Mouse (Mus musculus) kidney, adult 9 months (tissue): ENCODE results near the gene Cacna2d2.

Experiments used
- DNase-seq: peaks from one replicate; pipeline ENCODE4 v3.0.0; 2022

Cacna2d2 gene

DNA sequence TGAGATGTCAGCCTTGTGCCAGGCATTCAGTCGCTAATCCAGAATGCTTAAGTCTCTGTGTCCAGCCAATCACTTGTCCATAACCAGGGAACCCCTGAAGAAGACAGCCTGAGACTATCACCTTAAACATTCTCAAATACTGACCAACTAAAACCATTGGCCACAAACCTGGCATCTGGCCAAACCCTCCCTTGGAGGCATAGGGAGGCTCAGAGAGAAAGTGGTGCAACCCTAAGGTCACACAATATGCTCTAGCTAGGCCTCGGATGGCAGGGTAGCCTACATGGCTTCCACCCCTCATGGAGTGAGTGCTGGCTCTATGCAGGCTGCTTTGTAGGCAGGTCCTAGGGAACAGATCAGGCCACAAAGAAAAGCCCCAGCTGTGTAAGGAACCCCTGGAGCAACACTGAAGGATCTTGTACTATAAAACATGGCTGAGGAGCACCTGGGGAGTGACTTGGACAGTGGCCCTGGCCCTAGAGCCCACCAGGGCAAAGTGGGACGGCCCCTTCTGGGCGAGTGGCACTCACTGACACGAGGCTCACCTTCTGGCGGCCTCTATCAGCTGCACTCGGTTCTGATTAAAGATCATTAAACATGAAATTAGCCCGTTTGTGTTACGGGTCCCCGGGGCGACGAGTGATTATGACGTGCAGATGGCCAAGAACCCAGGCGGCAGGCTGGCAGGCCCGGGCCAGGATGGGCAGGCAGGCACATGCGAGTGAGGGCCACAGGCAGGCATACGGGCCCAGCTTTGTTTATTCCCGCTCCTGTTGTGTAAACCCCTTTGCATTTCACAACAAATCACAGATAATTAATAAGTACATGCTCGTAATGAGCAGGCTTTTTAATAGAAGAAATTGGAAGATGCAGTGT lies 105.5 kb downstream of the Cacna2d2 start:
- no peak for DNase-seq

DNA sequence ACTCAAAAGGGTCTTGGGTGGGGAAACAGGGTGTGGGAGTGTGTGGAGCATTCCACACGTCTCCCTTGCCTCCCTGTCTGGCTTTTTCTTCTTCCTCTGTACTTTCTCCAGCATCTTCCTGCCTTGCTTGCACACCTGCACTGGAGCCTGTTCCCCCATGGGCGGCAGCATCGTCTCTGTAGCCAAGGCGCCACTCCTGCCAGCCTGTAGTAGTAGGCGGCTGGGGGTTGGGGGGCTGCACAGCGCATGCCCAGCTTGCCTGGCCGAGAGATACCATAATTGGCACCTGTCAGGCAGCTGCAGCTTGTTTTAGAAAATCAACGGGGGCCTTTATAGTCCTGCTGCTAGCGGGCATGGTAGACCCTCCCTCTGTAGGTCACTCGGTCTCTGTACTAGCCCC lies 108.9 kb downstream of the Cacna2d2 start:
- DNase-seq: no peak

- DNase-seq: no peak
Measured at GRCm38 (mm10) chr9:107510384-107511100, 111.1 kb downstream of the Cacna2d2 start.

GRCm38 (mm10) chr9:107511436-107511835 lies 112.0 kb downstream of the Cacna2d2 start:
- no peak for DNase-seq

- no peak for DNase-seq
Measured at GRCm38 (mm10) chr9:107512326-107512725, 112.9 kb downstream of the Cacna2d2 start.

DNA sequence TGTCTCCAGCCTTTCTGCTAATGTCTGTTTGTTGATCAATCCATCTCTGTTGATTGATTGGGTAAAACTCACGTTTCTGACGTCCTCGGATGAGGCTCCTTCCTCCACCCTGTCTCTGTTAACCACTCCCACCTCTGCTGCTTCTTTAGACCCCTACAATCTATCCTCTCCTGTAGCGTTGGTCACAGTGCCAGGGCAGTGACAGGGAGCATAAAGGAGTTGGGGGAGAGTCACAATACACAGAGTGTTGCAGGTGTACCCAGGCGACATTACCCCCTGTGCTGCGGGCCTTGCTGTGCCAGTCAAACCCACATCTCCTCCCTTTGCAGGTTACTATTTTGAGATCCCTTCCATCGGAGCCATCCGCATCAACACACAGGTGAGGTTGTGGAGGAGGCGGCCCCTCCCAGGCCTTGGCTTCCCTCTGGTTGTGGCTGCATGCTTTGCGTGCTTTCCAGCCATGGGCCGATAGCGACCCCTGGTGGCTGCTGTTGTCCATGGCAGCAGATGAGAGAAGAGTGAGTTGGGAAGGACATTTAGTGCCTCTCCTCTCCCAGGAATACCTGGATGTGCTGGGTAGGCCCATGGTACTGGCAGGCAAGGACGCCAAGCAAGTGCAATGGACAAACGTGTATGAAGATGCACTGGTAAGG lies 115.0 kb downstream of the Cacna2d2 start:
- peak; percentile 82 for DNase-seq

GRCm38 (mm10) chr9:107520331-107520730 lies 120.9 kb downstream of the Cacna2d2 start:
- no peak for DNase-seq

DNA sequence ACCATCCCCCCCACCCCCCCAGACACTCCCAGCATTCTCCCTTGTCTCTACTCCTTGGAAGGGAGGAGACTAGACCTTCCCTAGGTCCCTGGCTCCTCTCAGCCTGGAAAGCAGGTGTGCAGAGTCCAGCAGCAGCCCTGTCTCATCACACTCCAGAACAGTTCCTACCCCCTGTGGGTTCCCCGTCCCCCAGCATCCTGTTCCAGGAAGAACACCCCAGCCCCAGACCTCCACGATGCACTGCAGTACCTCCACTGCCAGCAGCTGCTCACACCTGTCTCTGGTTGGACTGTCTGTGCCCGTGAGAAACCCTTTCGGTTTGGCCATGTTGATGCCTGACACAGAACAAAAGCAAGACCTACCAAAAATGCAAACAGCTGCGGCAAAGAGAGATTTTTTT lies 121.8 kb downstream of the Cacna2d2 start:
- no peak for DNase-seq

GRCm38 (mm10) chr9:107521711-107522399 lies 122.4 kb downstream of the Cacna2d2 start:
- no peak for DNase-seq

DNA sequence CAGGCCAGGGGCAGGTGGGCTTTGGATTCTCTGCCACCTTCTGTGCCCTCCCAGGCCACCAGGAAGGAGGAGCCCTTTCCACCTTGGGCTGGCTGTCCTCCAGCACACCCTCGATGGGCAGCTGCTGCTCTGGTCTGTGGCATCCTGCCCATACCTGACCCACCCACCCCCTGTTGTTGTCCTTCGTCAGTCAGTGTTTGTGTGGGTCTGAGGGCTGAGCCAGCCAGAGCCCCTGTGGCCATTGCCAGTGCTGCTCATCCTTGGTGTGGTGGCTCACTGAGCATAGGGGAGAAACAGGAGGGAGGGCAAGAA lies 122.9 kb downstream of the Cacna2d2 start:
- no peak for DNase-seq

DNA sequence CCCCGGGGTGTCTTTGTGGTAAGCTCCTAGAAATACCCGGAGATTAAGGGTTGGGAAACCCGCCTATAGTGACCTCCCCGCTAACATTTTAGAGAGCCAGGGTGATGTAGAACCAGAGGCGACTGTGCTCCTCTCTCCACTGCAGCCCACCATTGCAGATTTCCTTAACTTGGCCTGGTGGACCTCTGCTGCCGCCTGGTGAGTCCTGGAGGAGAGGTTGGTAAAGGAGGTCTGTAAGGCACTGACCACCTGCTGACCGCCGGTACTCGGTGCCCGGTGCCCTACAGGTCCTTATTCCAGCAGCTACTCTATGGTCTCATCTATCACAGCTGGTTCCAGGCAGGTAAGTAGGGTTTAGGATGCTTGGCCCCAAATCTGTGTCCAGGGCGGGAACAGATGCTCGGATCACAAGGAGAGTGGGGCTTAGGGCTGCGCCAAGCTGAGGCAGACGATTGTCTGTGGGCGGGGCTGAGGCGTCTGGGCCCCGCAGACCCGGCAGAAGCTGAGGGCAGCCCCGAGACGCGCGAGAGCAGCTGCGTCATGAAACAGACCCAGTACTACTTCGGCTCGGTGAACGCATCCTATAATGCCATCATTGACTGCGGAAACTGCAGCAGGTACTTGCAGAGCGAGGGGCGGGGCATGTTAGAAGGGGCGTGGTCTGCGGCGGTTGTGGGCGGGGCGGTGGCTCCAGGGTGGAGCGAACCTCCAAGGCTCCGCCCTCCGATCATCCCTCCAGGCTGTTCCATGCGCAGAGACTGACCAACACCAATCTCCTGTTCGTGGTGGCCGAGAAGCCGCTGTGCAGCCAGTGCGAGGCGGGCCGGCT lies 127.0 kb downstream of the Cacna2d2 start:
- peak; percentile 80 for DNase-seq

GRCm38 (mm10) chr9:107533791-107534407 lies 134.5 kb downstream of the Cacna2d2 start, which contains the start of gene Tmem115:
Tmem115 (plus strand) TSS chr9:107533945.
- peak; percentile 98 for DNase-seq

DNA sequence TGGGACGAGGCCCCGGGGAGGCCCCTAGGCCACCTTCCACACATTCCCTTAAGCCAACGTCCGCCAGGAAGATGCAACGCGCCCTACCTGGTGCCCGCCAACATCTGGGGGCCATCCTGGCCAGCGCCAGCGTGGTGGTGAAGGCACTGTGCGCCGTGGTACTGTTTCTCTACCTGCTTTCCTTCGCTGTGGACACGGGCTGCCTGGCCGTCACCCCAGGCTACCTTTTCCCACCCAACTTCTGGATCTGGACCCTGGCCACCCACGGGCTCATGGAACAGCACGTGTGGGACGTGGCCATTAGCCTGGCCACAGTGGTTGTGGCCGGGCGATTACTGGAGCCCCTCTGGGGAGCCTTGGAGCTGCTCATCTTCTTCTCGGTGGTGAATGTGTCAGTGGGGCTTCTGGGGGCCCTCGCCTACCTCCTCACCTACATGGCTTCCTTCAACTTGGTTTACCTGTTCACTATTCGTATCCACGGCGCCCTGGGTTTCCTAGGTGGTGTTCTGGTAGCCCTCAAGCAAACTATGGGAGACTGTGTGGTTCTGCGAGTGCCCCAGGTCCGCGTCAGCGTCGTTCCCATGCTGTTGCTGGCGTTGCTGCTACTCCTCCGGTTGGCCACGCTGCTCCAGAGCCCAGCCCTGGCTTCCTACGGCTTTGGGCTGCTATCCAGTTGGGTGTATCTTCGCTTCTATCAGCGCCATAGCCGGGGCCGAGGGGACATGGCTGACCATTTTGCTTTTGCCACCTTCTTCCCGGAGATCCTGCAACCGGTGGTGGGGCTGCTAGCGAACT lies 135.2 kb downstream of the Cacna2d2 start:
- no peak for DNase-seq

- DNase-seq: no peak
Measured at GRCm38 (mm10) chr9:107538231-107538630, 138.8 kb downstream of the Cacna2d2 start.

- no peak for DNase-seq
Measured at GRCm38 (mm10) chr9:107538711-107539110, 139.3 kb downstream of the Cacna2d2 start.

DNA sequence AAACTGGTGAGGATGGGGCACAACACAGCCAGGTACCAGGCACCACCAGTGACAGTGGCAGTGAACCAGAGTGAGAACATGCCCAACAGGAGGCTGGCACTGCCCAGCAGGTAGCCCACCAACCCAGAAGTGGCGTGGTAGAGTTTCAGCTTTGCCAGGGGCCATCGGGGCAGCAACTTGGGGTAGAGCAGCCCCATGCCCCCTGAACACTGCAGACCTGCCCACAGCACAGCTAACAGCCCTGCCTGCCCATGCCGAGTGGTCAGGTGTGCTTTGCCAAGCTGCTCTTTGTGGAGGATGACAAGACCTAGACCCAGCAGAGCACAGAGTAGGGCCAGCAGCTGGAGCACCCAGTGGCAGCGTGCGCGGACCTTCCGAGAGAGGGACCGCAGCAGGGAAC lies 140.5 kb downstream of the Cacna2d2 start:
- DNase-seq: no peak

DNA sequence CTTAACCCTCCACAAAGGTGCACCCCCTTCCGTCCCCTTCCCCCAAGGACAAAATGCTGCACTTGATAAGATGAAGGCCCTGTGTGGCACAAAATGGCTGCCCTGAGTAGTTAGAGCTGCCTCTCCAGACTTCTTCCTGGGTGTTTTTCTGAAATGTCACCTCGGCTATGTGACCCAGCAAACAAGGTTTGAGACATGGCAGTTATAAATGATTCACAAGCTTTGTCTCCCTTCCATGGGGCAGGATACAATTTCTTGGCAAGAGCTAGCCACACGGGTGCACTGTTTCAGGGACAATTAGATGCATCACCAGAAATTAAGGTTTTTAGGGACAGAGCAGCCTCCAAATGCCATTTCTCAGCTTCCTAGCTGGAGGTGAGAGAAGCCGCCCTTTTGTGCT lies 141.0 kb downstream of the Cacna2d2 start:
- DNase-seq: peak; percentile 59

- DNase-seq: peak; percentile 20
Measured at GRCm38 (mm10) chr9:107541005-107541404, 141.6 kb downstream of the Cacna2d2 start.

- peak; percentile 97 for DNase-seq
Measured at GRCm38 (mm10) chr9:107541474-107542351, 142.3 kb downstream of the Cacna2d2 start, which contains the start of the genes Cyb561d2 and Nprl2. Cyb561d2 (minus strand) TSS chr9:107542193. Nprl2 (plus strand) TSS chr9:107542226.

DNA sequence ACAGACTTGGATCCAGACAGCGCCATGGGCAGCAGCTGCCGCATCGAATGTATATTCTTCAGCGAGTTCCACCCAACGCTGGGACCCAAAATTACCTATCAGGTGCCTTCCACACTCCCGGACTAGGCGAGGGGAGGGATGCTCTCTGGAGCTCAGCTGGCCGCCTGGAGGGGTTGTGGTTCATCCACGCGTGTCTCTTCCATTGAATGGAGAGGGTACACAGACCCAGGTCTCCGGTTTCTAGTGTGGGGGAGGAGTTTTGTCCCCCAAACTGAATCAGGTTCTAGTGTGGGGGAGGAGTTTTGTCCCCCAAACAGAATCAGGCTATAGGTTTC lies 142.9 kb downstream of the Cacna2d2 start:
- no peak for DNase-seq
